Mouse (Mus musculus) spleen, postnatal 4 days (tissue): ENCODE measurements around the gene Slco3a1.
"Not testable (repeated sequence)": the region's sequence is repeated elsewhere in the genome, so short reads cannot be mapped to it uniquely, and the experiment has no call there.

ENCODE experiments used
- DNase-seq, 2 experiments: peaks; one replicate each; pipeline ENCODE4 v3.0.0; 2022; ENCODE audit warnings: low spot score in 2 of 2

Gene Slco3a1

GRCm38 (mm10) chr7:74429252-74429651, 125.3 kb downstream of the Slco3a1 start:
- no peak for DNase-seq

GRCm38 (mm10) chr7:74427135-74427534, 127.4 kb downstream of the Slco3a1 start:
- no peak for DNase-seq

GRCm38 (mm10) chr7:74425941-74426340, 128.6 kb downstream of the Slco3a1 start:
- DNase-seq = no peak

GRCm38 (mm10) chr7:74423928-74424850, 130.4 kb downstream of the Slco3a1 start:
- DNase-seq = no peak

GRCm38 (mm10) chr7:74423316-74423715, 131.3 kb downstream of the Slco3a1 start:
- DNase-seq = no peak

- DNase-seq = no peak
Observed at GRCm38 (mm10) chr7:74422731-74423130, 131.8 kb downstream of the Slco3a1 start.

GRCm38 (mm10) chr7:74422002-74422401, 132.6 kb downstream of the Slco3a1 start:
- no peak for DNase-seq

GRCm38 (mm10) chr7:74421591-74421990, 133.0 kb downstream of the Slco3a1 start:
- no peak for DNase-seq

- DNase-seq = no peak
Observed at GRCm38 (mm10) chr7:74419706-74420105, 134.9 kb downstream of the Slco3a1 start.

GRCm38 (mm10) chr7:74417009-74417408, 137.6 kb downstream of the Slco3a1 start:
- no peak for DNase-seq

GRCm38 (mm10) chr7:74415241-74415640, 139.3 kb downstream of the Slco3a1 start:
- DNase-seq = no peak

- no peak for DNase-seq
Observed at GRCm38 (mm10) chr7:74413738-74414716, 140.6 kb downstream of the Slco3a1 start.

- DNase-seq = no peak
Observed at GRCm38 (mm10) chr7:74408601-74409323, 145.8 kb downstream of the Slco3a1 start.

- DNase-seq = not testable (repeated sequence)
Observed at GRCm38 (mm10) chr7:74407851-74408250, 146.7 kb downstream of the Slco3a1 start.

- DNase-seq = no peak
Observed at GRCm38 (mm10) chr7:74399729-74400128, 154.9 kb downstream of the Slco3a1 start.

- DNase-seq = no peak
Observed at GRCm38 (mm10) chr7:74399154-74399553, 155.4 kb downstream of the Slco3a1 start.

GRCm38 (mm10) chr7:74398326-74398725, 156.3 kb downstream of the Slco3a1 start:
- no peak for DNase-seq

GRCm38 (mm10) chr7:74391451-74391873, 163.1 kb downstream of the Slco3a1 start:
- no peak for DNase-seq

- no peak for DNase-seq
Observed at GRCm38 (mm10) chr7:74389570-74389969, 165.0 kb downstream of the Slco3a1 start.

GRCm38 (mm10) chr7:74386257-74386656, 168.3 kb downstream of the Slco3a1 start:
- no peak for DNase-seq

- no peak for DNase-seq
Observed at GRCm38 (mm10) chr7:74383040-74383666, 171.4 kb downstream of the Slco3a1 start.
